Mouse (Mus musculus): ENCODE measurements around the gene Spats1. TPM values are rescaled to one million over a fixed set of nuclear protein-coding genes. Genes with fewer than 3 reads are reported as not detected.
A peak's percentile ranks its signal among the peaks of the same experiment; 100 is the strongest.

The Spats1 gene
- total and polyA plus RNA-seq, 3 experiments, result 2.5 to 2.7 (median 2.5) TPM

DNA sequence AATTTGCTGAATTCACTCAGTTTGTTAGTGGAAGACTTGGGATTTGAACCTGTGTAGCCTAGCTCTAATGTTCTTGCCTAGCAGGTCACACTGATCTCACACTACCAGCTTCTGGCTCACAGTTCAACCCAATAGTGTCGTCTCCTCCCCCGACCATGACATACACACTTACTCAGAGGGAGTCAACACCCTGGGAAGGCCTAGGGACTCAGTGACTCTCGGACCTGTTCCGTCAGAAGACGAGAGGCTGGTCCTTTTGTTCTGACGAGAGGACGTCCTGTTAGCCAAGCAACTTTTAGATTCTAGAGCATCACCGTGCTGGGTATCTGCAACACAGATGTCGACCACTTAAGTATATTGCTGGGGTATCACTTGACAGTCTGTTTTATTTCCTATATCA is 11.0 kb downstream of the Spats1 start:
- in situ Hi-C loops (cut with MboI; ENCODE audit: low pct_ligation_motif_present, low pct_unique_long_range_greater_than_20kb, low sequenced_read_pairs) (no loop called here), dilution Hi-C loops (cut with MboI; ENCODE audit: extremely low pct_ligation_motif_present, extremely low pct_unique_long_range_greater_than_20kb, low sequenced_read_pairs) (no loop called here)
- Histone ChIP-seq H3K27me3 (replicated peaks) (no peaks in the 10 kb centered on the region), H3K36me3 (replicated peaks in 1 of 2; ENCODE audit: control insufficient read depth in 1 of 2, insufficient read depth in 1 of 2, low read length in 1 of 2) (peaks cover 0 to 3% of the 10 kb centered on the region in 2 experiments), H3K4me1 (ENCODE audit: control insufficient read depth in 1 of 2, insufficient read depth in 2 of 2) (no peaks in the 10 kb centered on the region), H3K4me3 (replicated peaks in 1 of 3; ENCODE audit: low read depth in 2 of 3, low read length in 2 of 3, poor library complexity in 1 of 3) (no peak overlapping the region), H3K9me3 (replicated peaks; ENCODE audit: low read length) (peaks cover 5% of the 10 kb centered on the region), H3K9ac (ENCODE audit: insufficient read depth, low read depth) (no peak overlapping the region), H3K27ac (ENCODE audit: insufficient read depth, low read depth) (no peak overlapping the region), H3K79me2 (replicated peaks; ENCODE audit: control insufficient read depth, extremely low read depth, insufficient read depth, poor library complexity, severe bottlenecking) (no peaks in the 10 kb centered on the region), H3K4me2 (ENCODE audit: insufficient read depth, low read depth, poor library complexity, severe bottlenecking) (no peak overlapping the region)
- TF ChIP-seq TCF12 (IDR thresholded peaks at IDR 0.05; ENCODE audit: low read depth, low read length) (no peak), POLR2A (IDR thresholded peaks at IDR 0.05; ENCODE audit: low read depth, low read length) (no peak), RAD21 (IDR thresholded peaks at IDR 0.05; ENCODE audit: low read depth, low read length) (no peak), MEF2A (IDR thresholded peaks at IDR 0.05; ENCODE audit: borderline replicate concordance, low read depth, low read length) (no peak), USF2 (conservative IDR thresholded peaks at IDR 0.05; ENCODE audit: low read depth, low read length) (no peak), E2F4 (IDR thresholded peaks at IDR 0.05; ENCODE audit: insufficient replicate concordance, low read depth, low read length) (no peak), IRF4 (IDR thresholded peaks at IDR 0.05; ENCODE audit: low read depth, low read length) (no peak), POLR2AphosphoS2 (IDR thresholded peaks at IDR 0.05; ENCODE audit: low read depth, low read length) (no peak), ELF1 (IDR thresholded peaks at IDR 0.05; ENCODE audit: low read depth, low read length) (no peak), GABPA (IDR thresholded peaks at IDR 0.05; ENCODE audit: insufficient replicate concordance, low read depth, low read length) (no peak), PAX5 (IDR thresholded peaks at IDR 0.05; ENCODE audit: low read length) (no peak), MAZ (IDR thresholded peaks at IDR 0.05; ENCODE audit: low read depth, low read length) (no peak)
- no peak for DNase-seq (ENCODE audit: extremely low read depth)

DNA sequence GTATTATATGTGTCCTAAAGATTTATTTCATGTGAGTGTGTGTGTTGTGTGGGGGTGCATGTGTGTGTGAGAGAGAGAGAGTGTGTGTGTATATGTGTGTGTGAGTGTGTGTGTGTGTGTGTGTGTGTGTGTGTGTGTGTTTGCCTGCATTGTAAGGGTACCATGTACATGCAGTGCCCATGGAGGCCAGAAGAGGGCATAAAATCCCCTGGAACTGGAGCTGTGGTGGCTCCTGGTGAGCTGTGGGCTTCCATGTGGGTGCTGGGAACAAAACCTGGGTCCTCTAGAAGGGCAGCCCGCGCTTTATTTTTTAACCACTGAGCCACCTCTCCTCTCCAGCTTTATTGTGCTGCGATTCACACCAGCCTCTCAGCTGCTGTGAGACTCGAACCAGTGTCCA is 12.7 kb downstream of the Spats1 start:
- dilution Hi-C loops (cut with MboI; ENCODE audit: extremely low pct_ligation_motif_present, extremely low pct_unique_long_range_greater_than_20kb, low sequenced_read_pairs), result no loop called here

DNA sequence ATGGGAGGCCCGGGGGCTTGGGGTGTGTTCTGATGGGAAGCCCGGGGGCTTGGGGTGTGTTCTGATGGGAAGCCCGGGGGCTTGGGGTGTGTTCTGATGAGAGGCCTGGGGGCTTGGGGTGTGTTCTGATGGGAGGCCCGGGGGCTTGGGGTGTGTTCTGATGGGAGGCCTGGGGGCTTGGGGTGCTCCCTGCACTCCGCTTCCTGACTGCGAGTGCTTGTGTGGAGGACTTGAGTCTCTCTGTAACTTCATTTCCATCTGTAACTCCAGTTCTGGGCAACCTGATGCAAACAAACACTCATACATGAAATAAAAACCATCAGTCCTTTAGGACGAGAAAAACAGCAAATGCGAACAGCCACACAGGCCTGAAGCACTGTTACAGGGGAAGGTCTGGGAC is 16.2 kb downstream of the Spats1 start:
- in situ Hi-C loops (cut with MboI; ENCODE audit: low pct_ligation_motif_present, low pct_unique_long_range_greater_than_20kb, low sequenced_read_pairs), result no loop called here
- DNase-seq (ENCODE audit: extremely low read depth), result no peak
- Histone ChIP-seq H3K4me1 (ENCODE audit: control insufficient read depth in 1 of 2, insufficient read depth in 2 of 2) (no peaks in the 10 kb centered on the region), H3K27ac (ENCODE audit: insufficient read depth, low read depth) (no peak overlapping the region), H3K9ac (ENCODE audit: insufficient read depth, low read depth) (no peak overlapping the region), H3K27me3 (replicated peaks) (no peaks in the 10 kb centered on the region), H3K9me3 (replicated peaks; ENCODE audit: low read length) (no peaks in the 10 kb centered on the region), H3K79me2 (replicated peaks; ENCODE audit: control insufficient read depth, extremely low read depth, insufficient read depth, poor library complexity, severe bottlenecking) (no peaks in the 10 kb centered on the region), H3K4me3 (replicated peaks in 1 of 3; ENCODE audit: low read depth in 2 of 3, low read length in 2 of 3, poor library complexity in 1 of 3) (no peak overlapping the region), H3K36me3 (replicated peaks in 1 of 2; ENCODE audit: control insufficient read depth in 1 of 2, insufficient read depth in 1 of 2, low read length in 1 of 2) (peaks cover 0 to 7% of the 10 kb centered on the region in 2 experiments), H3K4me2 (ENCODE audit: insufficient read depth, low read depth, poor library complexity, severe bottlenecking) (no peak overlapping the region)
- dilution Hi-C loops (cut with MboI; ENCODE audit: extremely low pct_ligation_motif_present, extremely low pct_unique_long_range_greater_than_20kb, low sequenced_read_pairs), result no loop called here
- TF ChIP-seq CTCF (conservative IDR thresholded peaks at IDR 0.05 in 1 of 2, IDR thresholded peaks at IDR 0.05 in 1 of 2; ENCODE audit: low read depth in 2 of 2, low read length in 2 of 2), result no peak
- no peak for TF ChIP-seq MAZ (IDR thresholded peaks at IDR 0.05; ENCODE audit: low read depth, low read length)
- TF ChIP-seq TCF12 (IDR thresholded peaks at IDR 0.05; ENCODE audit: low read depth, low read length), result no peak
- no peak for TF ChIP-seq KAT2A (IDR thresholded peaks at IDR 0.05; ENCODE audit: insufficient replicate concordance, low read length)

More for the DNA sequence above, 12.7 kb downstream of the Spats1 start:
- DNase-seq (ENCODE audit: extremely low read depth), result no peak
- H3K4me3 ChIP-seq (replicated peaks in 1 of 3; ENCODE audit: low read depth in 2 of 3, low read length in 2 of 3, poor library complexity in 1 of 3), result no peak overlapping the region
- in situ Hi-C loops (cut with MboI; ENCODE audit: low pct_ligation_motif_present, low pct_unique_long_range_greater_than_20kb, low sequenced_read_pairs), result no loop called here
- H3K36me3 ChIP-seq (replicated peaks in 1 of 2; ENCODE audit: control insufficient read depth in 1 of 2, insufficient read depth in 1 of 2, low read length in 1 of 2), result peaks cover 0 to 5% of the 10 kb centered on the region in 2 experiments
- no peak overlapping the region for H3K9ac ChIP-seq (ENCODE audit: insufficient read depth, low read depth)
- no peak for TF ChIP-seq BHLHE40 (IDR thresholded peaks at IDR 0.05; ENCODE audit: low read depth, low read length)
- TF ChIP-seq CTCF (conservative IDR thresholded peaks at IDR 0.05 in 1 of 2, IDR thresholded peaks at IDR 0.05 in 1 of 2; ENCODE audit: low read depth in 2 of 2, low read length in 2 of 2), result 0 out of 4 replicates have a peak, but pooled peaks of 1 of the 2 experiments have one; percentile 4
- peaks cover 2% of the 10 kb centered on the region for H3K9me3 ChIP-seq (replicated peaks; ENCODE audit: low read length)
- H3K79me2 ChIP-seq (replicated peaks; ENCODE audit: control insufficient read depth, extremely low read depth, insufficient read depth, poor library complexity, severe bottlenecking), result no peaks in the 10 kb centered on the region
- H3K4me1 ChIP-seq (ENCODE audit: control insufficient read depth in 1 of 2, insufficient read depth in 2 of 2), result no peaks in the 10 kb centered on the region
- H3K27ac ChIP-seq (ENCODE audit: insufficient read depth, low read depth), result no peak overlapping the region
- no peak overlapping the region for H3K4me2 ChIP-seq (ENCODE audit: insufficient read depth, low read depth, poor library complexity, severe bottlenecking)
- no peaks in the 10 kb centered on the region for H3K27me3 ChIP-seq (replicated peaks)

All from CH12.LX (cell line).